Mouse (Mus musculus) T-helper 1 cell (primary cell): Measurements from ENCODE around the gene Map4.

ENCODE experiments used
- in situ Hi-C: fragments of 300-600 bp; cut with MboI, MseI; formaldehyde crosslinking; loops from one replicate; pipeline ENCODE4 v1.15.1; 2025; ENCODE audit warnings: high pct_unique_total_duplicates

Map4 gene

GRCm38 (mm10) chr9:109985416-109985815 lies 54.2 kb downstream of the Map4 start:
- in situ Hi-C loops: loop anchor here (5.0 kb wide), 1 partner anchor 87 kb away; no protein-coding TSS in a partner anchor

- in situ Hi-C loops: loop anchor here (5.0 kb wide), 1 partner anchor 83 kb away; no protein-coding TSS in a partner anchor
Observed at GRCm38 (mm10) chr9:109989084-109989483, 57.8 kb downstream of the Map4 start.

DNA sequence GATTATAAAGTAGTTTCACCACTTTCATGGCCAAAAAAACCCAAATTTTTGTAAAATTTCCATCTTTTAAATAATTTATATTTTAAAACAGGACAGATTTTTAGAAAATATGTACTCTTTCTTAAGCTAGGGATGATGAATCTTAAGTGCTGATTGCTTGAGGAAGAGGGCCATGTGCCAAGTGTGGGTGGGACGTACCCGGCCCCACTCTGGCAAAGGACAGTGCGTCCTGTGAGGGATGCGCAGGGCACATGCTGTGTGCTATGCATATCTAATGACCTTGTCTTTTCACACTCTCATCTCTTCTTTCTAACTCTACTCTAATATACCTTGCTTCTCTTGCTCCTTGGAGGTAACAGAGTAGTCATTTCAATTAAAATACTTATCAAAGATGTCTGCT lies 66.2 kb downstream of the Map4 start:
- in situ Hi-C loops: no loop called here

DNA sequence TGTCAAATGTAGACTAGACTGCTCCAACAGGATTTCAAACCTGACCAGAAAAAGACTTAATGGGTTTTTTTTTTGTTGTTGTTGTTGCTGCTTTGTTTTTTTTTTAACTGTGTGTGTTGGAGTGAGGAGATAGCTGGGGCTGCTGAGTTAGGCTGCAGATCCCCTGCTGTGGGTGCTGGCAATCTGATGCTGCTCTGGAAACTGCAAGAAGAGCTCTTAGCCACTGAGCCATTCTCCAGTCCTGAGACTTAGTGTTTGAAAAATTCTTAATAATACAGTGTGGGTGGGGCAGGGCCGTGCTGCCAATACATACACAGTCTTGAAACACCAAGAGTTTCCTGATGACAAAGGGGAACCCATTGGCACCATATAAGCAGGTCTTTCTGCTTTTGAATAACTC lies 70.7 kb downstream of the Map4 start:
- in situ Hi-C loops: no loop called here

DNA sequence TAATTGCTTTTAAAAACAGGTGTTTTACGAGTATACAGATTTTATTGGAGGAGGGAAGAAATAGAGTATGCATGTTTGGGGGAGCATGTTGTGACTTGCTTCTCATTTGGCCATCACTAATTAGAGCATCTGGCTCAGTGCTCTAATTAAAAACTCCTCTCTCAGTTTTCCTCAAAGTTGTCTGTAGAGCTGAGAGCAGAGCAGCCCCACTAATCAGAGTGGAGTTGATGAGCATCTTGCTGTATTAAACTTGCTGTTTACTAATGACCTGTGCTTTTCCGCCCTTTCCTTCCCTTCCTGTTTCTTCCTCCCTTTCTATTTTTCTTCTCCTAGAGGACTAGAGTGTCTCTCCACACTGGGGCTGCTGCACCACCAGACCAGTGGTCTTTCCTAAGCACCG lies 71.2 kb downstream of the Map4 start:
- in situ Hi-C loops: no loop called here

DNA sequence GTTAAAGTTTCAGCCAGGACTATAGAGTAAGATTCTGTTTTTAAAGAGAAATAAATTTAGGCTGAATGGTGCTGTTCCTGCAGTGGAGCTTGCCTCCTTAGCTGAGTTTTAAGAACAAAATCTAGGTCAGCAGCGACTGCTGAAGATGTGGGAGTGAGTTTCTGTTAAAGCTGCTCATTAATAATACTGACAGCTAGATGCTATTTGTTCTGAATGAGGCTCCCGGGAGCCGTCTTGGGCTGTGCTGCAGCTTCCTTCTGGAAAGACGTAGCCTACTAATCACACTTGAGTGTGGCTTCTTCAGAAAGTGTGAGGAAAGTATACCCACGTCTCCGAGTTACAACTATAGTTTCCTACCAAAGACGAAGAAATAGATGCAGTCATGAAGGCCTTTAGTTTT lies 88.0 kb downstream of the Map4 start:
- in situ Hi-C loops: no loop called here

GRCm38 (mm10) chr9:110020405-110020804 lies 89.1 kb downstream of the Map4 start:
- in situ Hi-C loops: no loop called here

- in situ Hi-C loops: no loop called here
Observed at GRCm38 (mm10) chr9:110021463-110021862, 90.2 kb downstream of the Map4 start.

GRCm38 (mm10) chr9:110022151-110022550 lies 90.9 kb downstream of the Map4 start:
- in situ Hi-C loops: no loop called here

GRCm38 (mm10) chr9:110035091-110035490 lies 103.8 kb downstream of the Map4 start:
- in situ Hi-C loops: no loop called here

GRCm38 (mm10) chr9:110037895-110038294 lies 106.6 kb downstream of the Map4 start:
- in situ Hi-C loops: no loop called here

DNA sequence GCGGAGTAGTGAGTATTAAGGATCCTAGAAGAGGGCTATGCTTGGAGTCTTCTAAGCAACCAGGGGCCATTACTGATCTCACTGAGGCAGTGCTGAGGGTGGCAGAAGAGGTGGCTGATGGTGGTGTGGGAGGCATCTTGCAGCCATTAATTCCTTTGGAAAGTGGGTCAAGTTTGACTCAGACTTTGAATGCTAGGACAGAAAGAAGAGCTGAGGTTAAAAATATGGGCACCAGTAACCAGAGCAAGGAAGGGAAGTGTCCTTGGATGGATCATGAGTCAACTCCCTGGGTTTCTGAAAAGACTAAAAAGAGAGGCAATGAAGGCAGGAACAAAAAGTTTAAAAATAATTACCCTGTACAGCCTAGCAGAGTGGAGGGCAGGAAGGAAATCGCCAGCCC lies 107.2 kb downstream of the Map4 start:
- in situ Hi-C loops: no loop called here

DNA sequence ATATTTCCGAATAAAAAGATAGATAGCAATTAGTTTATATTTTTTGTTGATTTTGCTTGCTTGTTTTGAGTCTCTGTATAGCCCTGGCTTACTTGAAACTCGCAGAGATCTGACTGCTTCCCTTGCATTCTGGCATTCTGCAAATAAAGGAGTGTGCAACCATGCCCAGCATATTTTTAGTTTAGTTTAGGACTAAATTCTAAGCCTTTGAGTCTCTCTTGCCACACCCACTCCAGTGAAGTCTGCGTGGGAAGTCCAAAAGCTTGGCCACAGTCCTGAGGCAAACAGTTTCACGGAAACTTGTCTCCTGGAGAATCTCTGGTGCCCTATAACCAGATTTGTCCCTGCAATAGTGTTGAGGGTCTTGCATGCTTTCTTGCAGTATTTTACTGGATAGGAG lies 113.1 kb downstream of the Map4 start:
- in situ Hi-C loops: no loop called here

GRCm38 (mm10) chr9:110045763-110046377 lies 114.6 kb downstream of the Map4 start:
- in situ Hi-C loops: no loop called here

DNA sequence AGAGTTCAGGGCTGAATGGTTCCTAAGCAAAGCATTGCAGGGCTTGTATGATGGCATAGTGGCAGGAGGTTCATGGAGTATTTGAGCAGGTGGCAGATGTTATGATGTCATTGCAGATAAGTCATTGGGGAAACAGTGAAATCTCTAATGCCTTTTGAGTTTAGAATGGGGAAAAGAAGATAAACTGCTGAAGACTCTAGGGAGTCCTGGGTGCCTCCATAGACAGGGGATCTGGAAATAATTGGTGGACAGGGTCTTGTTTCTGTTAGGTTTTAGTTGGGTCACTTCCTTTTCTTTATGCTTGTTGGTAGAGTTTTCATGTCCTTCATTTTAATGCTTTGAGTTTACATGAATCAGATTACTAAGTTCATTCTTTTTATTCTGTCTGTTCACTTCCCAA lies 116.0 kb downstream of the Map4 start:
- in situ Hi-C loops: no loop called here

DNA sequence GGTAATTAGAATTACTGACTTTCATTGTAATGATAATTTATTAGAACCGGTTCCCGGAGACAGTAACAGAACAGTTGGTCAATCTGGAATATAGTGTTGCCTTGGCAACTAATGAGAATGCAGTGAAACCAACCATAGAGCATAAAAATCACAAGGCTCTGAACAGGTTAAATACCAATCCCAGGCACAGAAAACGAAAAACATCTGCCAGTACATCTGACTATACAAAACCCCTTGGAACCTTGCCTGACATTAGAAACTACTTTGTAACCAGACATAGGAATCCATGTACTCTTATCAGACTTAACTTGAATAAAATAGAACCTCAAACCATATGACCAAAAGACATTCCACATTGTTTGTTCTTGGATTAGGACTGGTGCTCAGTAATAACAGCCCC lies 116.6 kb downstream of the Map4 start:
- in situ Hi-C loops: no loop called here

DNA sequence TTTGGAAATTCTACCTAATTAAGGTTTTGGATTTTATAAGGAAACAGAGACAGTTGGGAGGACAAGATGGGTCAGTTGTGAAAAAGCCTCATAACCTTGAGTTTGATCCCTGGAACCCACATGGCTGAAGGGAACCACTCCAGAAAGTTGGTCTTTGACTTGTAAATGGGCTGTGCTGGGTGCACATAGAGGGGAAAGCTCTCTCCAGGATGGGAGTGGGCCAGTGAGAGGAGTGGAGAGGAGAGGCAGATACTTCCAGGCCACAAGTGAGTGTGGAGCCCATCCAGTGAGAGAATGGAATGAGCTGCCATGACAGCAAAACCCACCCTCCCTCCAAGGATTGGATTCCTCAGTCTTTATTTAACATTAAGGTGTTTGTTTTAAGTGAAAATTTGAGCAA lies 119.9 kb downstream of the Map4 start:
- in situ Hi-C loops: no loop called here

DNA sequence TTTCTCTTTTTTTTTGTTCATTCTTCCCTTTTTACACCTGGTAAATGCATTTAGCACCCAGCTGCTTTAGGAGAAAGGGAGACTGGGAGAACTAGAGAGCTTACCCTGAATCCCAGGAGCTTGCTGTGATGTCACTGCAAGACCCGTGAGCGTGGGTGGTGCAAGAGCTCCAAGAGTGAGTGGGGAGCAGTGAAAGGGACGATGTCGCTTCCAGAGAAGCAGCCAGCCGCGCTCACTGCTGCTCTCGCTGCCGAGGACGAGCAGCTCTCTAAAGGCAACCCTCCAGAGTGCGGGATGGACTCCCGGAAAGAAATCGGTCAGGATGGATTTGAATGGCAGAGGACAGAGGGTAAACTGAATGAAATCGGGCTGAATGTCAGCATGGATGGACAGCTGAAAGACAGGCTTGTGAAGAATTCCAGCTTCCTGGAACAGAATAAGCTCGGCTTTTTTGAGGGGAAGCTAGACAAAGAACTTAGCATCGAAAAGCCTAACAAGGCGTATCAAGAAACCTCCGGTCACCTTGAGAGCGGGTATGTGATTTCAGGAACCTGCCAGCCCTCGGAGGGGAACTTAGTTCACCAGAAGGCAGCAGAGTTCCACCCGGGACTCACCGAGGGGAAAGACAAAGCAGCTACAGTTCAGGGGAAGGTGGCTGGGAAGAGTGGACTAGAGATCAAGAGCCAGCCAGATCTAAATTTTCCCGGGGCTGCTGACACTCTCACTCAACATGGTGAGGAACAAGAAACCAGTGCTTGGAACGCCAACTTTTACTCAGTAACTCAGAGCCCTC lies 120.8 kb downstream of the Map4 start:
- in situ Hi-C loops: no loop called here

DNA sequence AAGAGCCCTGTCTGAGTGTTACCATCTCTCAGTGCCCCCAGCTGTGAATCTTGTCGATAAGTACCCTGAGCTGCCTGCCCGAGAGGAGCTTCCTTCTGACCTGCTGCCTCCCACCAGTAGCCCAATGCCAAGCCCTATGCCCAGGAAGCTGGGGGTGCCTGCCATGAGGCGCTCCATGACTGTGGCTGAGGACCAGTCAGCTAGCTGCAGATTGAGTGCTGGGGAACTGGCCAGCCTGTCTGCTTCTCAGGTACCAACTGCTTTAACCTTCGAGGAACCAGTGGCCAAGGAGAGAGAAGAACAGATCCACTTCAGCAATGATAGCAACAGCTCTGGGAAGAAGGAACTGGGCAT lies 121.7 kb downstream of the Map4 start:
- in situ Hi-C loops: no loop called here

DNA sequence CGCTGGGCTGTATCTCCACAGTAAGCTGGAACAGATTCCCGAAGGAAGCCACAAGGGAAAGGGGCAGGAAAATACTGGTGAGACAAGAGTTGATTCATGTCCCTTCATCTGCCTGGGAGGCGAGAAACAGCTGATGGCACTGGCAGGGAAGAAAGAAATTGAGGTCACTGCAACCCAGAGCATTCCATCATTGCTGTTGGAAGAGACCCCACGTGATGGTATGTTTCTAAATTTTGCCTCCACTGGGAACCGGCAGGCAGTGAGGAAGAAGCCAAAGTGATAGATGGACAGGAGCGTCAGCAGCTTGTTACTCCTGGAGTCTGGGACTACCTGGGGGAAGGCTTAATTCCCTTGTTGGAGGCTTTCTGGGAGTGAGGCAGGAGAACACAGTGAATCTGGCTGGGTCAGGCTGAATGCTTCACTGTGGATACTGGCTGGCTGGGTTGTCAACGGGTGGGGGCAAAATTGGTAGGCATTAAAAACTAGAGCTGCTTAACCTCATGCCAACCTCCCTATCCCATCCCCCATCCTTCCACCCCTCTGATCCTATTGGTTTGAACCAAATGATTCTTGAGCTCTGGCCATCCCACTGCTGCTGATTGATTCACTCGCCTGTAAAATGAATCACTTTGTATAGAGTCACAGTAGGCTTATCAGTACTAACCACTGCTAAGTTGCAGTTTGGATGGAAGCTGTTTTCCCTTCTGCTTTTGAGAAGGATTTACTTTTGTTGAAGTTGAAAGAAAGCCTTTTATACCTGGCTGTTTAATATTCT lies 122.2 kb downstream of the Map4 start:
- in situ Hi-C loops: no loop called here

DNA sequence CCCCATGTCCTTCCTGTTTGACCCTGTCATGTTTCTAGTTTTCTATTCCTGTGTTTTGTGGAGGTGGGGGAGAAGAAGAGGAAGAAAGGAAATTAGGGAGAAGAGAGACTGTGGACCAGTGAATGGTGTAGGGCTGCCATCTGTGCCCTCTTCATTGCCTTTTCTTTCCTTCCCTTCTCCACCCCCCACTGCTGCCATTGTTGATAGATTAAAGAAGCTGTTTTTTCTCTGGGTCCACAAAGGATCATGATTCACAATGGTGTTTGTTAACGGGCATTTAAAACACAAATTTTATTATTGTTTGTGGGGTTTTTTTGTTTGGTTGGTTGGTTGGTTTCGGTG lies 122.8 kb downstream of the Map4 start:
- in situ Hi-C loops: no loop called here

- in situ Hi-C loops: no loop called here
Observed at GRCm38 (mm10) chr9:110054781-110055180, 123.5 kb downstream of the Map4 start.

DNA sequence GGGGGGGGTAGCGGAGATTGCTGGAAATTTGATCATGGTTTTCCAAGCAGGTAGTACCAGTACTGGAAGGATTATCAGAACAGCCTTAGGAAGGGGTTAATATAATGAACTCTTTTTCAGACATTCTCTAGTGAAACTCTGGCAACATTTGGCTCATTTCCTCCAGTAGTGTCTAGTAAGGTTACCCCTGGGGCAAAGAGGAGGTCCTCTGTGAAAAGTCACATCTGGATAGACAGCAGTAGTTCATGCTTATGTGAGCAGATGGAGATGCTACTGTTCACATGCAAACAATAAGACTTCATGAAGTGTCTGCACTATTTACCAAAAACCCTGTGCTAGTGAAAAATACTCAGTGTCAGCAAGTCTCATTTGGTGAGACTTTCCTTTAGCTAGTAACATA lies 125.9 kb downstream of the Map4 start:
- in situ Hi-C loops: no loop called here
